Comparison of ENCODE assay signal across 9 mouse cellular contexts in genomic region chr16:22844834-22845233, GRCm38 (mm10). TPM values are rescaled to one million over a fixed set of nuclear protein-coding genes. Genes with fewer than 3 reads are reported as not detected.
DNase-seq lines count a peak whose midpoint lies in the region; ATAC-seq and TF ChIP-seq lines count a peak whose summit lies in the region.
"Had no signal": no experiment of that assay in that cellular context is flagged by ENCODE, and none has a peak within 500 bp of the region (broad histone marks: within the 10 kb centered on the region; RNA-seq: fewer than 3 reads in every experiment).

No protein-coding gene starts in this region.

- no peak for DNase-seq in kidney, adult 2 months
- no peak for DNase-seq in kidney, postnatal 14 days
- no peak for DNase-seq in embryonic facial prominence, embryonic 14.5 days (ENCODE audit: low spot score)
- no peak for DNase-seq in midbrain, embryonic 14.5 days
- no peak for DNase-seq in frontal cortex, postnatal 14 days (ENCODE audit: low spot score in 2 of 2)
- no peak for DNase-seq in ovary, postnatal 14 days (ENCODE audit: low spot score)
- DNase-seq in gastrocnemius, adult 8-10 months (ENCODE audit: low spot score in 2 of 2), result no peak

- peak overlapping the region; percentile 58 for H3K27ac ChIP-seq in kidney, adult 2 months (ENCODE audit: insufficient read depth, low read depth, low read length)
- H3K27ac ChIP-seq in embryonic facial prominence, embryonic 14.5 days (replicated peaks; ENCODE audit: low read depth, low read length), result no peak overlapping the region
- peak overlapping the region; percentile 57; the same call in 1 of the 2 replicates for H3K27ac ChIP-seq in hindbrain, embryonic 16.5 days (ENCODE audit: low read depth, low read length)
- 0 out of 2 replicates have a peak overlapping the region, but pooled peaks have one; percentile 43 for H3K27ac ChIP-seq in midbrain, embryonic 14.5 days (replicated peaks; ENCODE audit: low read depth, low read length)

- H3K4me2 ChIP-seq in embryonic facial prominence, embryonic 14.5 days (ENCODE audit: low read depth, low read length), result peak overlapping the region; percentile 90
- H3K4me2 ChIP-seq in hindbrain, embryonic 16.5 days (ENCODE audit: low read length), result peak overlapping the region; percentile 82
- peak overlapping the region; percentile 74 for H3K4me2 ChIP-seq in midbrain, embryonic 14.5 days (ENCODE audit: low read length)

- peak overlapping the region; percentile 81 for H3K9ac ChIP-seq in embryonic facial prominence, embryonic 14.5 days (ENCODE audit: low read depth, low read length)
- H3K9ac ChIP-seq in hindbrain, embryonic 16.5 days (ENCODE audit: low read depth, low read length), result peak overlapping the region; percentile 80
- H3K9ac ChIP-seq in midbrain, embryonic 14.5 days (replicated peaks; ENCODE audit: low read length), result peak overlapping the region; percentile 80

- no peak for TF ChIP-seq CTCF in kidney, adult 2 months (conservative IDR thresholded peaks at IDR 0.05; ENCODE audit: insufficient read depth, insufficient read length, low read depth, low read length)

- no peaks in the 10 kb centered on the region for H3K9me3 ChIP-seq in embryonic facial prominence, embryonic 14.5 days (ENCODE audit: control insufficient read depth, low read length)
- H3K9me3 ChIP-seq in hindbrain, embryonic 16.5 days (ENCODE audit: control insufficient read depth, low read length), result no peaks in the 10 kb centered on the region
- no peaks in the 10 kb centered on the region for H3K9me3 ChIP-seq in midbrain, embryonic 14.5 days (ENCODE audit: control insufficient read depth, low read length)

- no peaks in the 10 kb centered on the region for H3K27me3 ChIP-seq in kidney, adult 2 months (replicated peaks; ENCODE audit: control insufficient read depth, insufficient read depth, low read length)
- no peaks in the 10 kb centered on the region for H3K27me3 ChIP-seq in embryonic facial prominence, embryonic 14.5 days (replicated peaks; ENCODE audit: control insufficient read depth, insufficient read depth, low read length)
- no peaks in the 10 kb centered on the region for H3K27me3 ChIP-seq in hindbrain, embryonic 16.5 days (replicated peaks; ENCODE audit: control insufficient read depth, insufficient read depth, low read length)
- H3K27me3 ChIP-seq in midbrain, embryonic 14.5 days (ENCODE audit: control insufficient read depth, insufficient read depth, low read length), result no peaks in the 10 kb centered on the region

- no peak for ATAC-seq in embryonic facial prominence, embryonic 14.5 days (ENCODE audit: low read depth)
- no peak for ATAC-seq in hindbrain, embryonic 16.5 days
- ATAC-seq in midbrain, embryonic 14.5 days (ENCODE audit: low FRiP score, low TSS enrichment), result no peak

- no peak for TF ChIP-seq POLR2A in kidney, adult 2 months (IDR thresholded peaks at IDR 0.05; ENCODE audit: low read depth, low read length)

- 40% methylated on average over 5 of the region's 5 CpGs for whole genome bisulfite sequencing in kidney, adult 2 months
- WGBS in embryonic facial prominence, embryonic 14.5 days, result 66% methylated on average over 5 of the region's 5 CpGs
- WGBS in hindbrain, embryonic 16.5 days, result 66% methylated on average over 5 of the region's 5 CpGs
- 75% methylated on average over 5 of the region's 5 CpGs for WGBS in midbrain, embryonic 14.5 days

- H3K4me3 ChIP-seq in kidney, adult 2 months (ENCODE audit: insufficient read depth, low read depth, low read length), result peak overlapping the region; percentile 77
- peak overlapping the region; percentile 59 for H3K4me3 ChIP-seq in embryonic facial prominence, embryonic 14.5 days (ENCODE audit: low read depth, low read length)
- peak overlapping the region; percentile 56 for H3K4me3 ChIP-seq in hindbrain, embryonic 16.5 days (ENCODE audit: low read length)
- H3K4me3 ChIP-seq in midbrain, embryonic 14.5 days (replicated peaks; ENCODE audit: low read depth, low read length), result peak overlapping the region; percentile 47

- H3K4me1 ChIP-seq in kidney, adult 2 months (ENCODE audit: control insufficient read depth, insufficient read depth, low read length), result peaks cover 10% of the 10 kb centered on the region
- peaks cover 3% of the 10 kb centered on the region; the same call in 1 of the 2 replicates for H3K4me1 ChIP-seq in embryonic facial prominence, embryonic 14.5 days (ENCODE audit: control insufficient read depth, insufficient read depth, low read length)
- H3K4me1 ChIP-seq in hindbrain, embryonic 16.5 days (ENCODE audit: control insufficient read depth, insufficient read depth, low read depth, low read length), result peaks cover 5% of the 10 kb centered on the region; the same call in 1 of the 2 replicates
- H3K4me1 ChIP-seq in midbrain, embryonic 14.5 days (ENCODE audit: control insufficient read depth, insufficient read depth, low read length), result no peaks in the 10 kb centered on the region; the same call in 1 of the 2 replicates

- no peaks in the 10 kb centered on the region for H3K36me3 ChIP-seq in kidney, adult 2 months (ENCODE audit: control insufficient read depth, insufficient read depth, low read length)
- H3K36me3 ChIP-seq in embryonic facial prominence, embryonic 14.5 days (ENCODE audit: control insufficient read depth, insufficient read depth, low read length), result peaks cover 10% of the 10 kb centered on the region; the same call in 1 of the 2 replicates
- H3K36me3 ChIP-seq in hindbrain, embryonic 16.5 days (ENCODE audit: control insufficient read depth, insufficient read depth, low read length), result no peaks in the 10 kb centered on the region
- peaks cover 6% of the 10 kb centered on the region; the same call in 1 of the 2 replicates for H3K36me3 ChIP-seq in midbrain, embryonic 14.5 days (ENCODE audit: control insufficient read depth, insufficient read depth, low read length)

RNA-seq across cellular contexts. Expression of gene Tbccd1, which starts 12.6 kb away (rescaled TPM):
- polyA plus RNA-seq in kidney, adult 2 months (2012; rRNA removed), result 20.1 and 20.6 TPM in 2 replicates
- polyA plus RNA-seq in embryonic facial prominence, embryonic 14.5 days (2014; fragmentation: Nextera tagmentation; extraction: Ambion mirVana), result 26.8 and 28.0 TPM in 2 replicates
- polyA plus RNA-seq in hindbrain, embryonic 16.5 days (2015; fragmentation: Nextera tagmentation; extraction: Ambion mirVana), result 20.1 and 23.5 TPM in 2 replicates
- 19.4 and 25.5 TPM in 2 replicates for polyA plus RNA-seq in midbrain, embryonic 14.5 days (2014; fragmentation: Nextera tagmentation; extraction: Ambion mirVana)
- total RNA-seq in gastrocnemius, adult 8-10 months (2022), result 1 to 10 TPM; 7.3 to 8.4 (median 7.9) TPM

RNA-seq across cellular contexts. Expression of gene Dnajb11, which starts 12.8 kb away (rescaled TPM):
- 18.1 and 21.9 TPM in 2 replicates for polyA plus RNA-seq in kidney, adult 2 months (2012; rRNA removed)
- polyA plus RNA-seq in embryonic facial prominence, embryonic 14.5 days (2014; fragmentation: Nextera tagmentation; extraction: Ambion mirVana), result 100 and 108 TPM in 2 replicates
- 96.8 and 104 TPM in 2 replicates for polyA plus RNA-seq in hindbrain, embryonic 16.5 days (2015; fragmentation: Nextera tagmentation; extraction: Ambion mirVana)
- 73.0 and 89.5 TPM in 2 replicates for polyA plus RNA-seq in midbrain, embryonic 14.5 days (2014; fragmentation: Nextera tagmentation; extraction: Ambion mirVana)
- 10 to 100 TPM; 35.9 to 41.6 (median 37.0) TPM for total RNA-seq in gastrocnemius, adult 8-10 months (2022)

RNA-seq across cellular contexts. Expression of gene Crygs, which starts 33.5 kb away (rescaled TPM):
- polyA plus RNA-seq in kidney, adult 2 months (2012; rRNA removed), result 0.37 and 0.53 TPM in 2 replicates
- not detected in 2 replicates for polyA plus RNA-seq in embryonic facial prominence, embryonic 14.5 days (2014; fragmentation: Nextera tagmentation; extraction: Ambion mirVana)
- 0.18 and 0.25 TPM in 2 replicates for polyA plus RNA-seq in hindbrain, embryonic 16.5 days (2015; fragmentation: Nextera tagmentation; extraction: Ambion mirVana)
- polyA plus RNA-seq in midbrain, embryonic 14.5 days (2014; fragmentation: Nextera tagmentation; extraction: Ambion mirVana), result 0.25 TPM in 1 of 2 replicates, not detected in the other
- total RNA-seq in gastrocnemius, adult 8-10 months (2022), result not detected
- total RNA-seq: hematopoietic stem cell, adult 5-6 weeks had no signal

RNA-seq across cellular contexts. Expression of gene Ahsg, which starts 46.2 kb away (rescaled TPM):
- 0.77 TPM in 1 of 2 replicates, not detected in the other for polyA plus RNA-seq in kidney, adult 2 months (2012; rRNA removed)
- 0.16 TPM in 1 of 2 replicates, not detected in the other for polyA plus RNA-seq in embryonic facial prominence, embryonic 14.5 days (2014; fragmentation: Nextera tagmentation; extraction: Ambion mirVana)
- polyA plus RNA-seq in hindbrain, embryonic 16.5 days (2015; fragmentation: Nextera tagmentation; extraction: Ambion mirVana), result not detected in 2 replicates
- polyA plus RNA-seq in midbrain, embryonic 14.5 days (2014; fragmentation: Nextera tagmentation; extraction: Ambion mirVana), result not detected in 2 replicates
- 1 to 10 TPM in 1 of 4 experiments, not detected in 3; 3.5 TPM for total RNA-seq in gastrocnemius, adult 8-10 months (2022)
- total RNA-seq: hematopoietic stem cell, adult 5-6 weeks had no signal
